Comparison of ENCODE assay signal across 8 mouse cellular contexts in the genomic region with DNA sequence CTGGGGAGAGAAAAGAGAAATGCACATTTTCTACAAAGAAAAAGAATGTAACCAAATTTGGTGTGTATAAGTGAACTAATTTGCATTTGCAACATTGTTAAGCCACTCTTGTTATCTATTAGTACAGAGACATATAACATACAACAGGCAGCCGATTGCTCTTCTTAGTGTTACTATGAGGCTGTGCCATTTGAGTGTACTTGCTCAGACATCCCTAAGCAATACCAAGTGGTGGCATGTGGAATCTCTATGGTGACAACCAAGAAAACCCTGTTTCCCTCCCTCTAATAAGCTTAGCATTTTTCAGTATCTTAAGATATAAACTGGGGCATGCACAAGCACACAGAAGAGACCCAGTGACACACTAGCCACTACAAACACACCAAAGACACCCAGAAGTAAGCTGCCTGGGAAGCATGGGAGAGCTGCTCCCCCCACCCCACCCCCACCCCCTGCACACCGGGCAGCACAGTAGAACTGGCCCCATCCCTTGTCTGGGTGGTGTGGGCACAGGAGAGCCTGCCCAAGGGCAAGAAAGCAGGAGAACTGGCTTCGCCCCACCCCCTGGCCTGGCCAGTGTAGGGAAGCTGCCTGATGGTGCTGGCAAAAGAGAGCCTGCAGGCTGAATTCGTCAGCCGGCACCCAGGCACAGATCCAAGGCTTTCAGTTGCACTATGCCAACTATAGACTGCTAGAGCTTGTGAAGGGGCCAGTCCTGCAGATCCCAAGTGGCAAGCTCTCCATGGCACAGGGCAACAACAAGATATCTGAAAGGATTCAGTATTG.
DNase-seq lines count a peak whose midpoint lies in the region; ATAC-seq lines count a peak whose summit lies in the region.

No protein-coding gene starts in this region.

- H3K4me2 ChIP-seq in hindbrain, embryonic 15.5 days: no peak overlapping the region
- no peak overlapping the region for H3K4me2 ChIP-seq in stomach, embryonic 14.5 days (replicated peaks; ENCODE audit: low read depth, low read length)

- no peaks in the 10 kb centered on the region for H3K36me3 ChIP-seq in hindbrain, embryonic 15.5 days
- H3K36me3 ChIP-seq in stomach, embryonic 14.5 days (ENCODE audit: control insufficient read depth, insufficient read depth, low read length): no peaks in the 10 kb centered on the region

- 68% methylated on average over 5 of the region's 5 CpGs for WGBS in hindbrain, embryonic 15.5 days
- 87% methylated on average over 5 of the region's 5 CpGs for WGBS in stomach, embryonic 14.5 days

- intact Hi-C loops in left cerebral cortex, postnatal 4 days (cut with DNase I): no loop called here

- no peaks in the 10 kb centered on the region for H3K27me3 ChIP-seq in hindbrain, embryonic 15.5 days
- H3K27me3 ChIP-seq in stomach, embryonic 14.5 days (ENCODE audit: control insufficient read depth, insufficient read depth, low read length): no peaks in the 10 kb centered on the region

- H3K4me1 ChIP-seq in hindbrain, embryonic 15.5 days (replicated peaks): no peaks in the 10 kb centered on the region
- H3K4me1 ChIP-seq in stomach, embryonic 14.5 days (ENCODE audit: control insufficient read depth, insufficient read depth, low read length): no peaks in the 10 kb centered on the region

- no peak for DNase-seq in frontal cortex, postnatal 25 days (ENCODE audit: low spot score in 2 of 2)
- DNase-seq in adrenal gland, postnatal 36 days: peak; percentile 75 to 76
- peak; percentile 37 to 46 for DNase-seq in frontal cortex, postnatal 10 days (ENCODE audit: low spot score in 2 of 2)
- peak; percentile 87 for DNase-seq in left cerebral cortex, postnatal 4 days
- no peak for DNase-seq in embryo, embryonic 10 days (ENCODE audit: low spot score)

- ATAC-seq in frontal cortex, adult (ENCODE audit: low TSS enrichment): peak; percentile 96
- ATAC-seq in hindbrain, embryonic 15.5 days (ENCODE audit: low FRiP score, low read depth): peak; percentile 90
- 0 out of 2 replicates have a peak, but pooled peaks have one; percentile 23 for ATAC-seq in stomach, embryonic 14.5 days (ENCODE audit: insufficient number of reproducible peaks, insufficient read depth, low FRiP score, low read depth)

- no peak overlapping the region for H3K9ac ChIP-seq in hindbrain, embryonic 15.5 days
- H3K9ac ChIP-seq in stomach, embryonic 14.5 days (replicated peaks; ENCODE audit: low read depth, low read length): no peak overlapping the region

- H3K4me3 ChIP-seq in hindbrain, embryonic 15.5 days: no peak overlapping the region
- no peak overlapping the region for H3K4me3 ChIP-seq in stomach, embryonic 14.5 days (ENCODE audit: low read depth, low read length)

- no peak overlapping the region; the same call in 1 of the 2 replicates for H3K27ac ChIP-seq in hindbrain, embryonic 15.5 days (replicated peaks)
- H3K27ac ChIP-seq in stomach, embryonic 14.5 days (ENCODE audit: low read length): no peak overlapping the region

- no peaks in the 10 kb centered on the region for H3K9me3 ChIP-seq in hindbrain, embryonic 15.5 days
- no peaks in the 10 kb centered on the region for H3K9me3 ChIP-seq in stomach, embryonic 14.5 days (ENCODE audit: control insufficient read depth, low read depth, low read length)

Comparison
In these comparisons a context has a peak if more than half of its experiments do, and no peak if none do; other contexts are left out.
1. DNase-seq: peak in adrenal gland, postnatal 36 days (2 of 2), frontal cortex, postnatal 10 days (2 of 2) and left cerebral cortex, postnatal 4 days (single experiment); none in frontal cortex, postnatal 25 days (0 of 2) and embryo, embryonic 10 days (single experiment).
2. ATAC-seq: peak in every context shown above with its lines; median percentile 96 in frontal cortex, adult; 90 in hindbrain, embryonic 15.5 days; 23 in stomach, embryonic 14.5 days.